Mouse (Mus musculus) hindbrain, embryonic 14.5 days (tissue): ENCODE measurements at regions not wholly inside any gene's neighbourhood (a gene's known extent, or its start where the extent isn't known, plus 50 kb on each side); places are given as distances from the start of the nearest gene placed in this dataset.
"Not testable (repeated sequence)": the region's sequence is repeated elsewhere in the genome, so short reads cannot be mapped to it uniquely, and the experiment has no call there.

ENCODE experiments used
- ATAC-seq: fragments of 200-750 bp; cut with Nextera tagmentation; 2 replicates; pipeline ENCODE4 v1.8.0; 2017; ENCODE audit warnings: moderate number of reproducible peaks, mild to moderate bottlenecking, moderate TSS enrichment, moderate library complexity; ENCODE audit not compliant: low FRiP score
- DNase-seq: peaks from one replicate; pipeline ENCODE4 v3.0.0-alpha.2; 2015; ENCODE audit warnings: low spot score
- H3K27ac ChIP-seq: fragments of 300-500 bp; sonication (generic); 2 replicates; pipeline ENCODE4 v1.5.1; 2014; ENCODE audit warnings: mild to moderate bottlenecking, moderate library complexity
- H3K27me3 ChIP-seq: fragments of 300-500 bp; sonication (generic); 2 replicates; pipeline ENCODE4 v1.6.1; 2014; ENCODE audit warnings: mild to moderate bottlenecking, low read length, mixed read lengths; ENCODE audit not compliant: control insufficient read depth, insufficient read depth
- H3K36me3 ChIP-seq: fragments of 300-500 bp; sonication (generic); replicated peaks from 2 replicates; pipeline ENCODE4 v1.6.1; 2014; ENCODE audit not compliant: control insufficient read depth, insufficient read depth
- H3K4me1 ChIP-seq: fragments of 300-500 bp; sonication (generic); replicated peaks from 2 replicates; pipeline ENCODE4 v1.6.1; 2014; ENCODE audit warnings: antibody characterized with exemption, low read length, mixed read lengths; ENCODE audit not compliant: control insufficient read depth, insufficient read depth
- H3K4me2 ChIP-seq: fragments of 300-500 bp; sonication (generic); replicated peaks from 2 replicates; pipeline ENCODE4 v1.6.1; 2014; ENCODE audit warnings: mild to moderate bottlenecking, moderate library complexity
- H3K4me3 ChIP-seq: fragments of 300-500 bp; sonication (generic); replicated peaks from 2 replicates; pipeline ENCODE4 v1.5.1; 2014; ENCODE audit warnings: mild to moderate bottlenecking, low read length
- H3K9ac ChIP-seq: fragments of 300-500 bp; sonication (generic); 2 replicates; pipeline ENCODE4 v1.6.1; 2014
- H3K9me3 ChIP-seq: fragments of 300-500 bp; sonication (generic); 2 replicates; pipeline ENCODE4 v1.6.1; 2016; ENCODE audit warnings: low read length; ENCODE audit not compliant: control insufficient read depth
- WGBS: fragments of 180-500 bp; shearing (Covaris S2); extraction: QIAGEN DNeasy Blood & Tissue Kit; methylation state at CpG from one replicate; pipeline ENCODE4 v1.1.7; 2014; 5-methylcytosine and 5-hydroxymethylcytosine counted together

GRCm38 (mm10) chr4:55634946-55635511, 102.8 kb upstream of the Klf4 start:
- Histone ChIP-seq H3K27me3 (no peaks in the 10 kb centered on the region), H3K9me3 (no peaks in the 10 kb centered on the region), H3K4me2 (no peak overlapping the region), H3K4me3 (no peak overlapping the region), H3K36me3 (no peaks in the 10 kb centered on the region), H3K4me1 (no peaks in the 10 kb centered on the region), H3K9ac (no peak overlapping the region), H3K27ac (no peak overlapping the region)
- no peak for ATAC-seq
- WGBS = 90% methylated on average over 7 of the region's 7 CpGs
- DNase-seq = no peak

DNA sequence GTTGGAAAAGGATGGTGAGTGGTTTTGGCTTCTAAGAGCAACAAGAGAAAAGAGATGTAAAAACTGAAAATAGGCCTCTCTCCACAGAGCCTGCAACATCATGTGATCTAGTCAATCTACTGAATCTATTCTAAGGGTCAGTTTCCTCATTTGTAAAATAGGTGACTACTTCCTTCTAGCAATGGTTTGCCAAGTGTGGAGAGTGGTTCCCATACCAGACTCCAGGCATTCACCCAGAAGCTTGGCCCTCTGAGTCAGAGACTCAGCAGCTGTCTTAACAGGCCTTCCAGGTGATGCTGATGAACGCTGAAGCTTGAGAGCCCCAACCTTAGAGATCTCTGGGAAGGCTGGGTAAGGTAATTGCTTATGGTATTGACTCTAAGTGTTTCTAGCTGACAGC, 98.9 kb upstream of the Klf4 start:
- 94% methylated on average over 1 of the region's 1 CpGs for whole genome bisulfite sequencing
- ATAC-seq = no peak

DNA sequence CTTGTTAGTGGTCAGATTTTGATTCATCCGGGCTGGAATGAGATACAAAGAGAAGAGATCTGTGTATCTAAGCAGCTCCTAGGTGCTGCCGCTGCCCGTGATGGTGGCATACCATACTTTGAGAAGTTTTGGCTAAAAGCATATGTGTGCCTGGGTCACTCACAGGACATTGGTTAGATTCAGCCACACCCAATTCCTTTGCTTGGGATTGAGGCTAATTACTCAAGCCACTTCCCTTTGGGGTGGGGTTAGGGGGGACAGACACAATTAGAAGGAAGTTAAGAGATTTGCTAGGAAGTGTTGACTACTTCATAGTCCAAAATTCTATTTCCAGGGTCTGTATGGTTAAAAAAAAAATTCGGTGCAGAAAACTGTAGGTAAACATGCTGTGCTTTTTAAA, 97.9 kb upstream of the Klf4 start:
- H3K27me3 ChIP-seq, ATAC-seq, H3K36me3 ChIP-seq, H3K4me1 ChIP-seq, H3K4me3 ChIP-seq, H3K9me3 ChIP-seq, H3K4me2 ChIP-seq, H3K27ac ChIP-seq, DNase-seq, H3K9ac ChIP-seq: not testable (repeated sequence)
- WGBS = 87% methylated on average over 4 of the region's 4 CpGs

More for the DNA sequence above, 98.9 kb upstream of the Klf4 start:
- H3K27me3 ChIP-seq = no peaks in the 10 kb centered on the region
- H3K9me3 ChIP-seq = no peaks in the 10 kb centered on the region
- no peak overlapping the region for H3K4me2 ChIP-seq
- no peaks in the 10 kb centered on the region for H3K4me1 ChIP-seq
- no peak overlapping the region for H3K9ac ChIP-seq
- no peak overlapping the region for H3K27ac ChIP-seq
- no peak for DNase-seq
- H3K36me3 ChIP-seq = no peaks in the 10 kb centered on the region
- no peak overlapping the region for H3K4me3 ChIP-seq

DNA sequence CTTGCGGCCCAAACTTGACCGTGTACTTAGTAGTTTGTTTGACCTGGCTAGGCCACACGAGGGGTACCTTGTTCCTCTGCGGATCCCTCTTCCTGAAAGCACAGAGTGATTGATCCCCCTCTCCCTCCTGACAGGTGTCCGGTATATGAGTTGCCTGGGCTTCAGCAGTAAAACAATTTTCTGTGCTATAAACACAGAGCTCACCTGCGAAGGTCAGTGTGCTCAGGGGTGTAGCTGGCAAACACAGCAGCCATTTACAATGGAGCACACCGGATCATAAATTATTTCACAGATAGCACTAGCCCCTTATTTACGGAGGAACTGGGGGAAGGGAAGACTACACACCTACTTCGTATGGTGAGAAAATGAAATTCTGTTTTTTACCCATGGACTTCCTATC, 92.5 kb upstream of the Klf4 start:
- Histone ChIP-seq H3K27ac (no peak overlapping the region), H3K27me3 (no peaks in the 10 kb centered on the region), H3K4me1 (no peaks in the 10 kb centered on the region), H3K9me3 (no peaks in the 10 kb centered on the region), H3K9ac (no peak overlapping the region), H3K4me3 (no peak overlapping the region), H3K4me2 (no peak overlapping the region), H3K36me3 (no peaks in the 10 kb centered on the region)
- WGBS = 93% methylated on average over 9 of the region's 9 CpGs
- DNase-seq (no peak), ATAC-seq (no peak)

DNA sequence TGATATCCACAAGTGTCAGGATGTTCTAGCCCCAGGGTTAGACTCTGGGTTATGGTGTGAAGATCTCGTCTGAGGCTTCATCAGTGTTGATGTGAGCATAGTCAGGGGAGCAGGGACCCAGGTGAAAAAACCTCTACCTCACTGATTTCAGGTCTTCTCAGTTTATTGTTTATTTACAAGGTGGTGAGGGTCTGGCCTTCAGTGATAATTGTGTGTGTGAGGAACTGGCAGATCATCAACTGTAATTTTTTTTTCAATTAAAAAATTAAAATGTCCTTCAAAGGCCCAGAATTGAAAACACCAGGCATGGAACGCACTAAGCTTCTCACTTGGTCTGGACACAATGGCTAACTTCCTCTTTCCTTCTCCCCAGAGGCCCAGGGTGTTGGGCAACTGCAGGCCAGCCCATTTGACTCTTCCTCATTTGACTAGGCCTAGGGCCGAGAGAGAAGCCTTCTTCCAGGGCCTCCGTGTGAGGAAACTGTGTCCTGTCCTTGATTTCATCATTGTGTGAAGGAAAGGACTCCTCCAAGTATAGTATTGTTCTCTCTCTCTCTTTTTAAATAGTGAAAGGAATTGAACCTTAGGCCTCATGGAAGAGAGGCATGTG, 91.0 kb upstream of the Klf4 start:
- no peaks in the 10 kb centered on the region for H3K36me3 ChIP-seq
- ATAC-seq (no peak), DNase-seq (no peak)
- no peaks in the 10 kb centered on the region for H3K4me1 ChIP-seq
- 83% methylated on average over 4 of the region's 4 CpGs for WGBS
- no peak overlapping the region for H3K27ac ChIP-seq
- H3K4me2 ChIP-seq = no peak overlapping the region
- no peaks in the 10 kb centered on the region for H3K9me3 ChIP-seq
- H3K4me3 ChIP-seq = no peak overlapping the region
- no peaks in the 10 kb centered on the region for H3K27me3 ChIP-seq
- H3K9ac ChIP-seq = no peak overlapping the region

DNA sequence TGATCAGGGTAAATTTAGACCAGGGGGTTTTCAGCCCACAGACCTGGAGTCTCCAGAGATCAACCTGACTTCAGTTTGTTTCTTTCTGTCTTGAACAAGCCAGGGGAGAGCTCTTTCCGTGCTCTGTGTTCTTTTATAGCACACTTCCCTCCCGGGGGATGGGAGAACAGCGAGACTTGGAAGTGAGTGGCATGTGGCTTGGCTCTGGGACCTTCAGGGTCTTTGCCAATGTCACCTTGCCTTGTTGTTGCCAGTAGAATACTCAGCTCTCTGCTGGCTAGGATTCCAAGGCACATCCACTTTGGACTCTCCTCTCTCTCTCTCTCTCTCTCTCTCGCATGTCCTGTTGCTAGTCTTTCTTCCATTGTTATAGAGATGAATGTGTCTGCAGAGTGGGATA, 90.4 kb upstream of the Klf4 start:
- DNase-seq = no peak
- Histone ChIP-seq H3K9ac (no peak overlapping the region), H3K27me3 (no peaks in the 10 kb centered on the region), H3K27ac (no peak overlapping the region), H3K9me3 (no peaks in the 10 kb centered on the region), H3K4me2 (no peak overlapping the region), H3K4me3 (no peak overlapping the region), H3K4me1 (no peaks in the 10 kb centered on the region), H3K36me3 (no peaks in the 10 kb centered on the region)
- WGBS = 76% methylated on average over 4 of the region's 4 CpGs
- no peak for ATAC-seq

GRCm38 (mm10) chr4:55619891-55620290, 87.6 kb upstream of the Klf4 start:
- Histone ChIP-seq H3K4me3 (no peak overlapping the region), H3K27me3 (no peaks in the 10 kb centered on the region), H3K4me2 (no peak overlapping the region), H3K4me1 (no peaks in the 10 kb centered on the region), H3K9me3 (no peaks in the 10 kb centered on the region), H3K36me3 (no peaks in the 10 kb centered on the region), H3K9ac (no peak overlapping the region), H3K27ac (no peak overlapping the region)
- ATAC-seq (no peak), DNase-seq (no peak)
- WGBS = 92% methylated on average over 3 of the region's 3 CpGs

- Histone ChIP-seq H3K36me3 (no peaks in the 10 kb centered on the region), H3K4me1 (no peaks in the 10 kb centered on the region), H3K4me2 (no peak overlapping the region), H3K27ac (no peak overlapping the region), H3K4me3 (no peak overlapping the region), H3K27me3 (no peaks in the 10 kb centered on the region), H3K9ac (no peak overlapping the region), H3K9me3 (no peaks in the 10 kb centered on the region)
- DNase-seq (no peak), ATAC-seq (no peak)
- WGBS = 85% methylated on average over 6 of the region's 6 CpGs
Observed at GRCm38 (mm10) chr4:55615808-55616207, 83.5 kb upstream of the Klf4 start.

DNA sequence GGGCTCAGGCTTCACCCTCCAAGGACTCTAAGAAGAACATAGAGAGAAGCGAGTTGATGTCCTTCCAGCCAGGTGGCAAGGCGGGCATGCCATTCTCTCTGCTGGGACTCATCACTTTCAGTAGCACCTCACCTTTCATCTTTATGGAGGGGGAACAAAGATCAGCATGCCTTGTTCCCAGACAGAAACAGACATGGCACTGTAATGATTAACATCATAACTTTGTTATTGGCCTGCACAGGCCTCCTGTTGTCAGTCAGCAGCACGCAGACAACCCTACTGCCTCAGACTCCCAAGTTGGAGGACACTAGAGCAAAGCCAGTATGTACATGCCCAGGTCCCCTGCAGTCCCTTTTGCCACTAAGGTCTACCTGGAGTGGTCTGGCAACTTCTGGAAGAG, 81.3 kb upstream of the Klf4 start:
- ATAC-seq = no peak
- WGBS = 91% methylated on average over 3 of the region's 3 CpGs

GRCm38 (mm10) chr4:55610998-55611397, 78.7 kb upstream of the Klf4 start:
- H3K4me3 ChIP-seq = no peak overlapping the region
- no peaks in the 10 kb centered on the region for H3K36me3 ChIP-seq
- no peak for ATAC-seq
- H3K4me2 ChIP-seq = no peak overlapping the region
- no peak overlapping the region for H3K9ac ChIP-seq
- no peak overlapping the region for H3K27ac ChIP-seq
- H3K27me3 ChIP-seq = no peaks in the 10 kb centered on the region
- 90% methylated on average over 4 of the region's 4 CpGs for WGBS
- no peaks in the 10 kb centered on the region for H3K4me1 ChIP-seq
- no peak for DNase-seq
- H3K9me3 ChIP-seq = no peaks in the 10 kb centered on the region

More for the DNA sequence above, 81.3 kb upstream of the Klf4 start:
- no peak for DNase-seq
- H3K9ac ChIP-seq = no peak overlapping the region
- H3K27me3 ChIP-seq = no peaks in the 10 kb centered on the region
- no peaks in the 10 kb centered on the region for H3K9me3 ChIP-seq
- no peak overlapping the region for H3K27ac ChIP-seq
- no peaks in the 10 kb centered on the region for H3K36me3 ChIP-seq
- H3K4me3 ChIP-seq = no peak overlapping the region
- H3K4me1 ChIP-seq = no peaks in the 10 kb centered on the region
- H3K4me2 ChIP-seq = no peak overlapping the region
